Mouse (Mus musculus) erythroblast, embryonic 14.5 days (primary cell): ENCODE data around the gene Arl14ep. TPM values are rescaled to one million over a fixed set of nuclear protein-coding genes. Genes with fewer than 3 reads are reported as not detected.

ENCODE experiments used
- H3K27me3 ChIP-seq: 2 replicates; pipeline ENCODE4 v1.6.1; 2012; ENCODE audit warnings: inconsistent platforms; ENCODE audit not compliant: control insufficient read depth
- H3K36me3 ChIP-seq: 2 replicates; pipeline ENCODE4 v1.6.1; 2012; ENCODE audit warnings: mild to moderate bottlenecking, inconsistent platforms; ENCODE audit not compliant: control insufficient read depth
- H3K4me1 ChIP-seq: 2 replicates; pipeline ENCODE4 v1.6.1; 2012; ENCODE audit warnings: inconsistent platforms; ENCODE audit not compliant: control insufficient read depth
- H3K4me3 ChIP-seq: replicated peaks from 2 replicates; pipeline ENCODE3; 2012; ENCODE audit warnings: moderate library complexity, mild to moderate bottlenecking, inconsistent platforms
- H3K9me3 ChIP-seq: 2 replicates; pipeline ENCODE4 v1.6.1; 2012; ENCODE audit warnings: low read length, inconsistent platforms, mixed read lengths; ENCODE audit not compliant: control insufficient read depth
- GATA1 ChIP-seq: IDR thresholded peaks from 2 replicates; pipeline ENCODE4 v1.6.1; 2012; ENCODE audit warnings: low read length, inconsistent platforms, mixed read lengths
- TAL1 ChIP-seq: IDR thresholded peaks from 3 replicates; pipeline ENCODE4 v1.6.1; 2012; ENCODE audit warnings: low read length, inconsistent platforms, mixed read lengths
- polyA plus RNA-seq: library from polyadenylated mRNA; stranded (reverse); fragments of >175 nt; gene quantifications from 2 replicates; pipeline ENCODE4 v1.2.3, GENCODE M21; 2012

The Arl14ep gene
- polyA plus RNA-seq, 1 experiment, result 0.06 TPM

DNA sequence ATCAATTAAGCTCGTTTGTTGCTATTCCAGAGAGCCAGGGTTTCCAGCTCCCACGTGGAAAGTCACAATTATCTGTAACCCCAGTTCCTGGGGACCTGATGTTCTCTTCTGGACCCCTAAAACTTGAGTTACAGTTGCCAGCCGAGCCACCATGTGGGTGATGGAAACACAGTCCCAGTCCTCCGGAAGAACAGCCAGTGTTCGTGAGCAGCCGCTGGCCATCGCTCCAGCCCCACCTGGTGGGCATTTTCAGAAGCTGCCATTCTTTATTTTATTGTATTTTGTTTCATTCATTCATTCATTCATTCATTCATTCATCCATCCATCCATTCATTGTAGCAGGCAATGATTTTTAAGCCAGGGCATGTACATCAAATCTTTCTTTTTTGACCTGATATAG lies 14.0 kb downstream of the Arl14ep start:
- H3K4me1 ChIP-seq, result no peaks in the 10 kb centered on the region
- peaks cover 14% of the 10 kb centered on the region for H3K36me3 ChIP-seq
- H3K4me3 ChIP-seq, result no peak overlapping the region
- TF ChIP-seq GATA1 (no peak), TAL1 (no peak)
- no peaks in the 10 kb centered on the region for H3K9me3 ChIP-seq
- H3K27me3 ChIP-seq, result no peaks in the 10 kb centered on the region

DNA sequence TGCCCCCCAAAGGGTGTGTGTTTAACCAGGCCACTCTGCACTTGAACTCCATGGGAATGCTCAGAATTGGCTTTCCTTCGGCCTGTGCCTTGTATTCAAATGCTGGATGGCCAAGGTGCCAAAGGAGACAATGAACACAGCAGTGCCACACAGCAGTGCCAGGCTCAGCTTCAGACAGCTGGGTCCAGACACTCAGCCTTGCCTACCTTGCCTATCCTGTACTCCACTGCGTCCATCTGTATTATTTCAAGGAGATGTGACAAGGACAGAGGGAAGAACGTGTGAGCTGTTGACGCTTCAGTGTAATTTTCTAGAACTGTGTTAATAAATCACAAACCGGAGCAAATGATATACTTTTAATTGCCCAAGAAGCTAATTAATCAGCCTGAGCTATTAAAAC lies 14.8 kb downstream of the Arl14ep start:
- H3K27me3 ChIP-seq, result no peaks in the 10 kb centered on the region
- no peak for TF ChIP-seq GATA1
- TF ChIP-seq TAL1, result no peak
- no peak overlapping the region for H3K4me3 ChIP-seq
- H3K4me1 ChIP-seq, result no peaks in the 10 kb centered on the region
- H3K9me3 ChIP-seq, result no peaks in the 10 kb centered on the region
- H3K36me3 ChIP-seq, result peaks cover 6% of the 10 kb centered on the region

DNA sequence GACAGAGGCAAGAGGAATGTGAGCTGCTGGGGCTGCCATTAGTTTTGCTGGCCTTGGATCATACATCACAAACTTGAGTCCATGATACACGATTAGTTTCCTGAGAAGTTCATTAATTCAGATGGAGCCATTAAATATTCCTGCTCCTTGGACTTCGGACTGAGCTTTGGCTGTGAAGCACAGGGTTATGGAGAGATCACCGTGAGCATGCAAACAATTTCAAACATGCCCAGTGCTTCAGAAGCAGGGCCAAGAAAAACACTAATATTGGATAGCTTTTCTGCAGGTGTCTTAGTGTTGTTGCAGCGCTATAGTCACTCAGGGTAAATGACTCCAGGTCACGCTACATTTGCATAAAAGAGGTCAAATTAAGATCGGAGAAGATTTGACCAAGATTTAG lies 15.3 kb downstream of the Arl14ep start:
- H3K9me3 ChIP-seq, result no peaks in the 10 kb centered on the region
- H3K4me3 ChIP-seq, result no peak overlapping the region
- TF ChIP-seq TAL1 (no peak), GATA1 (no peak)
- H3K4me1 ChIP-seq, result no peaks in the 10 kb centered on the region
- H3K36me3 ChIP-seq, result peaks cover 6% of the 10 kb centered on the region
- H3K27me3 ChIP-seq, result no peaks in the 10 kb centered on the region

DNA sequence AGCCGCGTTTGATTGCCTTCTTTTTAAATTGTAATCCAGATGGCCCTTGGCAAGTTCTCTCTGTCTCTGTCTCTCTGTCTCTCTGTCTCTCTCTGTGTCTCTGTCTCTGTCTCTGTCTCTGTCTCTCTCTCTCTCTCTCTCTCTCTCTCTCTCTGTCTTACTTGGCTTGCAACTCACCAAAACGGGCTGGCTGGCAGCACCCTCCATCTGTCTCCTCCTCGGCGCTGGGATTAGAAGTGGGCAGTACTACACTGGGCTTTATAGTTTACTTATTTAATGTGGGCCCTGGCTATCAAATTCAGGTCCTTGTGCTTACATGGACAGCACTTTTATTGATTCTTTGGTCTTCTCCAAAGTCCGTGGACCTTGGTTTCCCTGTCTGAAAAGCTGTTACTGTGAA lies 18.1 kb downstream of the Arl14ep start:
- Histone ChIP-seq H3K4me3 (no peak overlapping the region), H3K27me3 (no peaks in the 10 kb centered on the region), H3K36me3 (no peaks in the 10 kb centered on the region), H3K4me1 (no peaks in the 10 kb centered on the region), H3K9me3 (no peaks in the 10 kb centered on the region)
- TF ChIP-seq GATA1 (no peak), TAL1 (no peak)

DNA sequence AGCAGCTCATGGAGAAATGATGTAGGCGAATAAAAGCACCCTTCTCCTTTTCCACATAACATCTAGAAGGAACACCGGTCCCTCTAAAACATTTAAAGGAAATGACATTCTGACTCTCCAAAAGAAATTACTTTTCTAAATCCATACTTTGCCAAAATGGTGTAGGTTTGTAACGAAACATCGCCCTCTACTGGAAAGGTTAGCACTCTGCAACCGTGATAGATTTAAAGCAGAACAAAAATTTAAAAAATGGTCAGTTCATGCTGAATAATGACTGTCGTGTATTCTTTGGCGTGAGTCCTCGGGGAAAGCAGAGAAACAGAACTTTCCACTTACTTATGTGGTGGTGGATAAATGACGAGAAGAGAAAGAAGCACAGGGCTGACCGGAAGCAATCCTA lies 18.6 kb downstream of the Arl14ep start:
- H3K4me3 ChIP-seq, result no peak overlapping the region
- no peaks in the 10 kb centered on the region for H3K27me3 ChIP-seq
- TF ChIP-seq TAL1, result no peak
- no peak for TF ChIP-seq GATA1
- no peaks in the 10 kb centered on the region for H3K4me1 ChIP-seq
- H3K9me3 ChIP-seq, result no peaks in the 10 kb centered on the region
- H3K36me3 ChIP-seq, result no peaks in the 10 kb centered on the region

DNA sequence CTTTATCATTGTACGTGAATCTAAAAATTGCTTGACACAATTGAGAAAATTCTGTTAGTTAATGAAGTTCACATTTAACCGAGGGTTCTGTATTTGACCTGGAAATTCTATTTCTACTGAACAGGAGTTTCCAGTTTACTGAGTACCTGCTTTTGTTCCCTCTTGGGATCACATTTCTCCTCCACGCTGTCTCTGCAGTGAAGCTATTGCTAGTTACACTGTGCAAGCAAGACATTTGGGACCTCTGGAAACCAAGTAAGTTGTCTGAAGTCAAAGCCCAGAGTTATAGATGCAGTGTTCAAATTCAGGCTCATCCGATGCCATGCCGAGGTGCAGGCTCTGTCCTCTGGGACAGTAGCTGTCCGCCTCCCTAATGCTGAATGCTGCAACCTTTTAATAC lies 19.2 kb downstream of the Arl14ep start:
- Histone ChIP-seq H3K27me3 (no peaks in the 10 kb centered on the region), H3K36me3 (no peaks in the 10 kb centered on the region), H3K9me3 (no peaks in the 10 kb centered on the region), H3K4me3 (no peak overlapping the region), H3K4me1 (no peaks in the 10 kb centered on the region)
- TF ChIP-seq TAL1 (no peak), GATA1 (no peak)

DNA sequence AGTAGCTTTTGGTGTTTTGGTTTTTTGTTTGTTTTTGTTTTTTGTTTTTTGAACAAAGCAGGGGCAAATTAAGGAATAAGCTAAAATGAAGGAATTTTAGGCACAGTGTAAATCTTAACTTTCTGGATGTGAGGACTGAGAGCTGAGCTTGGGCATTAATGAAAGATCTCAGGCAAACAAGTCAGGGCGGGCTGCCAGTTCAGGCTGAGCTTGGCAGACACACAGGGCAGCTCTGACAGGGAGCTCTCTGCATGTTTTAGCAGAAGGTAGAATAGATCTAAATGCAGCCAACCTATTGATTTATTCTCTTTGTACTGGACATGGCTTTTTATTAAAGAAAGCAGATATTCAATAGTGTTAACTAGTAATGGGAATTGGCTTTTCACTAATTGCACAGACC lies 31.8 kb downstream of the Arl14ep start:
- TF ChIP-seq TAL1, result no peak
- no peak for TF ChIP-seq GATA1
- H3K9me3 ChIP-seq, result no peaks in the 10 kb centered on the region
- H3K27me3 ChIP-seq, result no peaks in the 10 kb centered on the region
- H3K36me3 ChIP-seq, result no peaks in the 10 kb centered on the region
- H3K4me1 ChIP-seq, result no peaks in the 10 kb centered on the region
- H3K4me3 ChIP-seq, result no peak overlapping the region

DNA sequence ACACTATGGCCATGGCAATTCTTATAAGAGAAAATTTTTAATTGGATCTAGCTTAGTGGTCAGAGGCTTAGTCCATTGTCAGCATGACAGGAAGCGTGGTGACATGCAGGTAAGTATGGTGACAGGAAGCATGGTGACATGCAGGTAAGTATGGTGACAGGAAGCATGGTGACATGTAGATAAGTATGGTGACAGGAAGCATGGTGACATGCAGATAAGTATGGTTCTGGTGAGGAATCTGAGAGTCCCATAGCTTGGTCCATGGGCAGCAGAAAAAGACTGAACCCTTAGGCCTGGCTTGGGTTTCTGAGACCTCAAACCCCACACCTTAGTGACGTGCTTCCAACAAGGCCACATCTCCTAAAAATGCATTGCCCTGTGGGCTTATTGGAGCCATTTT lies 38.5 kb downstream of the Arl14ep start:
- no peaks in the 10 kb centered on the region for H3K36me3 ChIP-seq
- no peaks in the 10 kb centered on the region; the same call in 1 of the 2 replicates for H3K9me3 ChIP-seq
- no peak for TF ChIP-seq GATA1
- no peak for TF ChIP-seq TAL1
- no peak overlapping the region for H3K4me3 ChIP-seq
- no peaks in the 10 kb centered on the region for H3K4me1 ChIP-seq
- no peaks in the 10 kb centered on the region for H3K27me3 ChIP-seq

DNA sequence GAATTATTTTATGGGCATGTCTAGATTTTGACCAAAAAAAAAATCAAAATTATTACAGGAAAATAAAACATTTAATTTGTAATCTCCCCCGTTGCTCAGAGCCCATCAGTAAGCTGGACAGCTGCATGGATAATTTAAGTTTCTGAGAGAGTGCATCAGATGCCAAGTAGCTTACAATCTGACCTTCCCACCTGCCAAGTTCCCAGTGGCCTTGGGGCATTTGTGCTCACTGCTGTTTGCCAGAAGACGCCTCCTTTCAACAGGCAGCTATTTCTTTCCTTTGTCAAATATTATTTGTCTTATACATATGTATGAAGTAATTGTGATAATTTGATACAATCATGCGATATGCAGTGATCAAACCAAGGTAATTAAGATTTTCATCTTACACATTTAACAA lies 44.3 kb downstream of the Arl14ep start:
- TF ChIP-seq GATA1 (no peak), TAL1 (no peak)
- Histone ChIP-seq H3K9me3 (no peaks in the 10 kb centered on the region), H3K27me3 (no peaks in the 10 kb centered on the region), H3K36me3 (no peaks in the 10 kb centered on the region), H3K4me3 (no peak overlapping the region), H3K4me1 (no peaks in the 10 kb centered on the region)

Other genes starting within 250 kb of the Arl14ep start
- gene Fshb, start 85.2 kb upstream of the Arl14ep start, polyA plus RNA-seq, result not detected in 2 replicates